Mouse (Mus musculus) kidney, postnatal 10 days (tissue): ENCODE data around the gene Lhfpl3.

Experiments used
- DNase-seq: peaks from one replicate; pipeline ENCODE4 v3.0.0; 2021; ENCODE audit warnings: mixed read lengths

Lhfpl3 gene

DNA sequence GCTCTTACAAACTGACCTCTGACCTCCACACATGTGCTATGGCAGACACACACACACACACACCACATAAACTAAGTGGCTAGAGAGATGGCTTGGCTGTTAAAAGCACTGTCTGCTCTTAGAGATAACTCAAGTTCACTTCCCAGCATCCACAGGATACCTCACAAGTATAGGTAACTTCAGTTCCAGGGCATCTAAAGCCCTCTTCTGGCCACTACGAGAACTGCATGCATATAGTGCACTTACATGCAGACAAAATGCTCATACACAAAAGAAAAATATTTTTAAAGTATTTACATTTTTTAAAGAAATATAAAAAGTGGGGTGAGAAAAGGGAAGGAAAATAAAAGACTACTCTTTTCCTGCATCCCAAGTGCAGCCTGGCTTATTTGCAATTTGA lies 408.6 kb downstream of the Lhfpl3 start:
- DNase-seq = peak; percentile 7

DNA sequence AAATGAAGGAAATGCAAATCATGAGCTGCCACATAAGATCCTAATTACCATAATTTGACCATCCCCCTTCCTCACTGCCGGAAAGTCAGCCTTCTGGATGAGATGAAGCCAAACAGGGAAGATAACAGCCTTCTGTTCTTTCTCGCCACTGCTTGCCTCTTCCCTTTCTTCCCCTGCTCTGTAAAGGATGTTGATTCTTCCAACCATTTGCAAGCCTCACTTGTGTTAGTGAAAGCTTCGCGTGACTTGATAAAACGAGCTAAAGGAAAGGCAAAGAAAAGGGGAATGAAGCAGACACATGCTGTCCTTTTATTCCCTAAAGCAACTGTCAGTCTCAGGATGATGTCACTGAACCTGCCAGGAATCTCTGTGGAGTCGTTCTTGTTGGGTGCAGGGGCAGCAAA lies 420.1 kb downstream of the Lhfpl3 start:
- DNase-seq = no peak

DNA sequence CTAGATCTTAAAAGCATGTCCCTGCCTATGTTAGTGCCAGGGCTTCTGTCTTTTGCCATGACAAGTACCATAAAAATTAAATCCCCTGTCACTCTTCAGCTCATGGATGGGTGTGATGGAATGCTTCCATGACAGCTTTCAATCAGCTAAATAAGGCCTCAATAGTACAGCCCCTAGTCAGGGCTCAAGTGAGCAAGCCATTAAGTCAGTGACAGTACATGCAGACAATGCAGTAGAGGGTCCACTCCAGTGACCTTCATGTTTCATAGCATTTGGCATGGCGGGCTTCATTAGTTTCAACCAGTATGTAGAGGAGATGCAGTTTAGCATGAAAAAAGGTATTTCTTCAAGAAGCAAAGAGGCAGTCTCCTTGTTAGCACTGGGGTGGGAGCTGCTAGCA lies 420.8 kb downstream of the Lhfpl3 start:
- DNase-seq = no peak

DNA sequence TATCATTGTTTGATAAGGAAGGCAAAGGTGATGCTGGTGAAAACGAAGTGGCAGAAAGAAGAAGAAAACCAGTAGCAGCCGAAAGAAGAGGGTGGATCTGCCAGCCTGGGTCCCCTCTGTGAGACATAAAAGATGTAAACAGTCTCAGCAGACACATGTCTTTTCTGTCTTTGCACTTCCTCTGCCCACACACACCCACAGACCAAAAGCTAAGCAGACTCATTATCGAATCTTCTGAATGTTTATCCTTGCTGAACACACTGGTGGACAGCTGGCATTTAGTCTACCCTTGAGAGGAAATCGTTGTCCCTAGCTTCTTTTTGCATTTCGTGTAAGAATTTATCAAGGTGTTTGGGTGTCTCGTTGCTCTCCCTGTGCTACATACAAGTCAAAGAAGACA lies 443.8 kb downstream of the Lhfpl3 start:
- no peak for DNase-seq

DNA sequence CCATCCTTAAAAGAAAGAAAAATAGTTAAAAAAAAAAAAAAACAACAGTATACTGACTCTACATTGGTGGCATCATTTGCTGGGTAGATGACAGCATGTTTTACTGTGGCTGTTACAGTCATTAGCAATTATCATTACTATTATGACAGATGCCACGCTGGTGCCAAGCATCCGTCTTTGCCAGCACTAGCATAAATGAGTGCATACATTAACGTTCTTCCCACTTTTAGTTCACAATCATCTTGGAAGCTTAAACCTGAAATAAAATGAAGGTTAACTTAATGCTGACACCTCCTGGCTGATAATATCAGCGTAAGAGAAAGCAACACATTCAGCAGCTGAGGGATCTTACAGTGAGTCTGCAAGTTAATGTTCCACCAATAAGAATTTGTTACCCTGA lies 451.0 kb downstream of the Lhfpl3 start:
- DNase-seq = no peak

DNA sequence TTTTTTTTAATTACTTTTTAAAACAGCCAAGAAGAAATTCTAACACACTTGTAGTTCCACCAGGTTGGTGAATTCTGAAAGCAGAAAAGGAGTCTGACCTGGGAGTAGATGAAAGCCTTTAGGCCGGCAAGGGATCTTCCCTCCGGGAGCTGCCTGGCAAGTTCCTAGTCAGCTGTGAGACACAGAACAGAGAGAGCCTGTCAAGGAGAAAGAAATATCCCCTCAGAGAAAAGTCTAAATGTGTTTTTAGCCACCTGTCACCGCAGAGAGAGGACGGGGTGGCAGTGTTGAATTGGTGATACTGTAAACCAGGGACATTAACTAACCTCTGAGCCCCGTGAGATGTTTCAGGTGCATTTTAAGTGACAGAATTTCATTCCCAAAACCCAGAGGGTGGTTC lies 467.2 kb downstream of the Lhfpl3 start:
- DNase-seq = no peak

DNA sequence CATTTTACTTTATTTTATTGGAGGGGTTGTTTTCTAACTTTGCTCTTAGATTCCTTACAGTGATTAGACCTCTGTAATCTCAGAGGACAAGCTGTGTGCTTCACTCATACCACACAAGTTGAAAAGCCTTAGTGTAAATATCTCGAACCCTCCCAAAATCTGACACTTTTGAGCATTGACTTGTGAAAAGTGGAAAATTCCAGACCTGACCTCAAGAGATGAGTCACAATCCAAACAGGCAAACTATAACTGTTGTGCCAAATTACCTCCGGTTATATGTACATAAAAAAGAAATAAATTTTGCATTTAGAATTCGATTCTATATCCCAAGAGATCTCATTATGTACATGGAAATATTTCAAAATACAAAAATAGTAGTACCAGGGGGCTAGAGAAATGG lies 468.8 kb downstream of the Lhfpl3 start:
- no peak for DNase-seq

DNA sequence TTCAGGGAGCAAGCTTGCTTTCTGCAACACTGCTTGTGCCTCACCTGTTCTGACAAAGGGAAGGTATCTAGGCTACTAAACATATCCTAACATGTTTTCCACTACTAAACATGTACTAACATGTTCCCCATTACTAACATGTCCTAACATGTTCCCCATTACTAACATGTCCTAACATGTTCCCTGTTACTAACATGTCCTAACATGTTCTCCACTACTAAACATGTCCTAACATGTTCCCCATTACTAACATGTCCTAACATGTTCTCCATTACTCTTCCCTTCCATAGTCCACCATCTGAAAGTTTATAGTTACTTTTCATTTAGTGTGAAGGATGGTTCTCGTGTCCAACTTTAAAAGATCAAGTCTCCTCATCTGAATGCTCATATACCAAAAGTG lies 473.8 kb downstream of the Lhfpl3 start:
- no peak for DNase-seq

DNA sequence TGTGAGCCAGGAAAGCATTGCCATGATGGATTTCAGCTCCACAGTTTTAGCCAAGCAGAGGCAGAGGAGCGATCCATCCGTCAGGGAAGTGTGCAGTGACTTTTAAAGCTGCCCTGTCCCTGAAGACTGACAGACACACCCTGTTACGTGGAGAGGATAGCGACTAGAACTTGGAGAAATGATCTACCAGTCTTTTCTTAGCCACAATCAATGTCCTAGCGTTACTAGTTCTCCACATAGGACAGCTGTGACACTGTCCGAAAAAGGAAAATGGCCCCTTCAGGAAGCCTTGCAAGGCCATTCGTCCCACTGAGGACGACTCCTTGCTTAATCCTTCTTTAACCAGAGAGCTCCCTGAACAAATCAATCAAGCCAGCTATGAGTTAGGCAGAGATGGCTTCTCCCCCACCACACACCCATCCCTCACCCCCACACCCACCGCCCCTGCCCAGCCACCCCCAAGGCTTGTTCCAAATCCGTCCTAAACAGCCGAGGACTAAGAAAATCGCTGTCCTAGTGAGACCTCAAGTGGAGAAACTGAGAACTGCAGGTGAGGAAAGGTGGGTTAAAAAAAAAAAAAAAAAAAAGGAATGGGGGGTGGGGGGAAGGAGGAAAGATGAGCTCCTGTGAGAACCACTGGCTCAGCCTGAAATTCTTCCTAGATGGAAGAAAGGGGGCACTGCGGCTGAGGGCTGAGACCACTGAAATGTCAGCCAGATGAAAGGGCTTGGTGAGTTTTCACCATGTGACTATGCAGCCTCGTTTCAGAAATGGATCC lies 479.1 kb downstream of the Lhfpl3 start:
- peak; percentile 72 for DNase-seq

DNA sequence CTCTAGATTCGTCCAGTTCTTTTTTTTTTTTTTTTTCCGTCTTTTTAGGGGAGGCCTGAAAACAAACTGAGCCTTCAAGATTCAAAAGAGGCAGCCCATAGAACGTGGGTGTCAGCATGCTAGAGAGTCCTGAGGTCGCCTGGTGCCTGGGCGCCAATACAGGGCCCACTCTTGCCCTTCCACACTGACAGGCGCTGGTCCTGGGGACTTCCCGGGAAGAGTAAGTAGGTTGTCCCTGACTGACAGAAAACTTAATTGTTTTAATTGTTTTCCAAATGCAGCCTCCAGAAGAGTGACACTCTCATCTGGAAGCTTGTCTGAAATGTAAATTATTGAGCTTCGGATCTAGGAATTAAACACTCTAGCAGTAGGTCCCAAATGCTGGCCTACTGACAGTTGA lies 479.8 kb downstream of the Lhfpl3 start:
- DNase-seq = no peak

DNA sequence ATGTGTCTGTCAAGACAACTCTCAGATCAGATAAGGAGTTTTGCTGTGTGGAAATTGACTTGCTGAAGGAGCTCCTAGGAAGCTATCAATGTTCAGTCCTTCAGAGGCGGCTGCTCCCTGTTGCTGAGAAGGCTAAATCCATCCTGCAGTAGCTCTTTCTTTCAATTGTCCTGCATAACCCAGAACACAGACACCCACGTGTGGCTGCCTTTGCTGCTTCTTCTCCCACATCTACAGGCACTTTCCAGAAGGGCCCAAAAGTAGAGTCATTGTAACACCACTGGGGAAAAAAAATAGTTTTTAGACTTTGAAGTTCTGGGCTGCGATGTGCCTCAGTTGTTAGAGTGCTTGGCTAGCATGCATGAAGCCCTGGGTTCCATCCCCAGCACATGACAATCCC lies 480.9 kb downstream of the Lhfpl3 start:
- no peak for DNase-seq

DNA sequence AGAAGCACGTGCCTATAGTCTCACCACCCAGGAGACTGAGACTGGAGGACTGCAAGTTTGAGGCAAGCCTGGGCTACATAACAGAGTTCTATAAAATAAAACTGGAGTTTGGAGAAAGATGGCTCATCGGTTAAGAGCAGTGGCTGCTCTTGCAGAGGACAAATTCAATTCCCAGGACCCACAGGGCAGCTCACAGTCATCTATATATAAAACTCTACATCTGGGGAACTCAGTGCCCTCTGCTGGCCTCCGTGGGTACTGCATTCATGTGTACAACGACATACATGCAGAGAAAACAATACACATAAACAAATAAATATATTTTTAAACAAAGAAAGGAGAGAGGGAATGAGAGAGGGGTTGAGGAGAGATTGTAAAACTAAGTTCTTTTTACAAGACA lies 501.1 kb downstream of the Lhfpl3 start:
- DNase-seq = peak; percentile 64

DNA sequence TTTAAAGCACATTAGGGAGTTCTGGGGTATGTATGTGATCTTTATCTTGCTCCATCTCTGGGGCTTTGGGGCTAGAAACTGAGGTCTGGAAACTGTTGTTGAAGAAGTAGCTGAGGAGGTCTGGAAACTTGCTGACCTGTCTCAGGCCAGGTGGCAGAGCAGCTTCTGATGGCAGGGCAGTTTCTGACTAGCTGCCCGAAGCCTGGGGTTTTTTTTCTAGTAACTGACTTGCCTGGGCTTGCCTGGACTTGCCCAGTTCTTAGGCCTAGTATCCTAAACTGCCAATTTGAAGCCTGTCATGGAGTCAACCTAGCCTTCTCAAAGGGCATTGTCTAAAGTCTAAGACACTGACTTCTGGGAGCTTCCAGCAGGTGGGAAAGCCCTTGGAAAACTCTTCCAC lies 501.9 kb downstream of the Lhfpl3 start:
- no peak for DNase-seq

DNA sequence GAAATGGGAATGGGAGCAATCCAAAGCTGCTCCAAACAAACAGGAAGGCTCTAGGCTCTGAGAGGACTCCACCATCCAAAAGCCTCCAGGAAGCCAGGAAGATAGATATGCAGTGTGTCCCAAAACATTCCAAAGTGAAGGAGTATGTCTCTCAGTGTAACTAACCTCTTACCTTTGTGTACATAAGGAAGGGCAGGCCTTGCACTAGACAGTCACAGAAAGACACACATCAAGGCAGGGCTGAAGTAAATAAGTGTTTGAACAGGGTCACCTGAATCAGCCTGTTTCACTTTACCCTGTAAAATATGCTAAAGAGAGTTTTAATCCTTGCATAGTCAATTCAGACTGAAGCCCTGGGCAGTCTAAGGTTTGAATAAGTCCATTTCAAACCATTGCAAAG lies 502.4 kb downstream of the Lhfpl3 start:
- DNase-seq = no peak

DNA sequence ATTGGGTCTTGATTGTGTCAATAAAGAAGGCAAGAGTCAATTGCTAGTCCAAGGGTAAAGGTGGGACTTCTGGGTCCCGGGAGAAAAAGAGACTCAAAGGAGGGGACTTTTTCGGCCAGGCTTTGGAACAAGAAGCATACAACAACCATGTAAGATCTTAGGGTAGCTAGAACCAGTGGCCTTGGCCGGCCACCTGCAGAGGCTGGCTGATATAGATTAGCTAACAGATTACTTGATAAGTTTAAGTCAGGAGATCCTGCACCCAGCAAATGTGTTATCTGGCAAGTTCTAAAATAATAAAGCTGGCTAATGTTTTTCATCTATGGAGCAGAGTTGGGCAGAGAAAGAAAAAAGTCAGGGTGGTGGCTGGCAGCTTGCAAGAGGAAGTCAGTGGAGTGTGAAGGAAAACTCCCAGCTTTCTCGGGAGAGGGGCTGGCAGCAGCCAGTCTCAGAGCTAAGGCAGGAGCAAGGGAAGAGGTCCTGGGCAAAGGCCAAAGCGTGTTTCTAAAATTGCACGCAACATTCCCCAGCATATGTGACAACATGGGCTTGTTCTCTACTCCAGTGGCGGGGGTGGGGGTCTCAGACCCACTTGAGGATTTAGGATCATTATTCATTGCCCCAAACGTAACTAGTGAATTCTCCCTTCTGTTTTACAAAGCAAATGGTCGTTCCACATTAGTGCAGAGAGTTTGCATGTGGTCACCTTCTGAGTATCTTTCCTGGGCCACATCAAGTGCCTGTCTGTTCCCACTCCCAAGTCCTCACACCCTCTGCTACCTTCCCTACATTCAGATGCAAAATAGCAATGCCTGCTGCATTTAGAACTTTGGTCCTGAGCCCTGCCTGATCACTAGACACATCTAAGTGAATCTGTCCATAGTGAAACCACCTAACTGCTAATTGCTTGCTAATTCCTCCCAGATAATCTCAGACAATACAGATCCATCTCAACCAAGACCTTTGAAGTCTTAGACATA lies 504.3 kb downstream of the Lhfpl3 start:
- DNase-seq = peak; percentile 63

DNA sequence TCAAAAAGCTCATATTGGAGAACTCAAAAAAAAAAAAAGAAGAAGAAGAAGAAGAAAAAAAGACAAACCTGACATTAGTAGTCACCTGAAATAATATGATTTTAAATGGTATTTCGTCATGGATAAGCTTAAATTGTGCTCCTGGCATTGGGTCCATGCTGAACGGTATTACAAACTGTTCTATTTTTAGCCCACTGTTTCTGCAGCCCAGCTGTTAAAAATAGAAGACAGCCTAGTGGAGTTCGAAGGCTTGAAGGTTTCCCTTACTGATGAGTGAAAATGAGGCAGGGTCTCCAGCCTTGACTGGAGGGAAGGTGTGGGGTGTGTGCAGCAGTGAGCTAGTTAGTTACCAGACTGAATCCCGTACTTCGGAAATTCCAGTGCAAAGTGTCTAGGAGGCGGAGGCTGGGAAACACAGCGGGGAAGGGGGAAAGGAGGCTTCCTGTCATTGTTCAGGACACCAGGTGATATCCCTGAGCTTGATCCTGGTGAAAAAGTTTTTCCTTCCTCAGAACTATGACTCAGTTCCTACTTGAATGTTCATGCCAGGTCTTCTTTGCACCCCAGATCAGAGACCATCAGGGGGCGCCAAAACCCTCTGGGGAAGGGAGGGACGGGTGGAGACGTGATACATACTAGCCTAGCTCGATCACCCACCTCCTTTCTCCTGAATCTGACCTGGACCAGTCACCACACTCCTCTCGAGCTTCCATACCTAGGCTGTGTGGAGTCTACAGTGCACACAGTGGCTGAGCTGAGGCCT lies 505.8 kb downstream of the Lhfpl3 start:
- peak; percentile 90 for DNase-seq

DNA sequence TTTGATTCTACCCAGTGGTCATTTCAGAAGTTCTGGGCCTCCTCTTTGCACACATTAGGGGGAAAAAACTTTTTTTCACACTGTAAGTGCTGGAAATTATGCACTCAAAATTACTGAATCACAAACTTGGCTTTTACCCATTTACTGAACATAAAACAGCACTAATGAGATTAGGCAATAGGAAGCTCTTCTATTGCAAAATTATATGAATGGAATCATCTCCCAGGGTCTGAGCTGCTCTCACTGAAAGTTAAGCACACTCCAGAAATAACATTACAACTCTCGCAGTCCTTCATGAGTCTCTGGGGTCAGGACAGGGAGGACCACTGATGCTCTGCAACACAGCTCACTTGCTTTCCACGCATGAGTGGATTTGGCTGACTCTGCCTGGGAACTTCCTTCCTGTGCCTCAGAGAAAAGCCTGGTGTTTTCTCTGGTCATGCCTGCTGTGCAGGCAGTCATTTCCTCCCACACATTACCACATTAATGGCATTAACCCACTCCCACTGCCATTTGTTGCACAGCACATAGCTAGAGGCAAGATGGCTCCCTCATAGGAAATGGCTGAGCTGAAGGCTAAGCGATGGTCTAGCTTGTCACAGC lies 510.1 kb downstream of the Lhfpl3 start:
- DNase-seq = peak; percentile 35

DNA sequence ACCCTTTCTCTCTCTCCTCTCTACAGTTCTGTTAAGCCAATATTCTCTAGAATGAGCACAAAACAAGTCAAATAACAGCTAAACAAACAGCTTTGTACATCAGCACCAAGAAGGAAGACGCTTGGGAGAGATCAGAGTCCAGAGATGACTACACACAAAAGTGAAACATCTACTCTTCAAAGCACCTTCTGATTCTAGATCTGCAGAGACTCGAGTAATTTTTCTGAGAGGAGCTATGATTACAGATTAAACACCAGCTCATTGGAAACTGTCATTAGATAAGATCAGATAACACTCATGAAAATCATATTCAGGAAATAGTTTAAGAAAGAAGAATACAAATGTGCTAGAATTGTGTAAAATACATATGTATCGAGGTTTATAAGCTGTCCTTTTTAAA lies 527.5 kb downstream of the Lhfpl3 start:
- no peak for DNase-seq

DNA sequence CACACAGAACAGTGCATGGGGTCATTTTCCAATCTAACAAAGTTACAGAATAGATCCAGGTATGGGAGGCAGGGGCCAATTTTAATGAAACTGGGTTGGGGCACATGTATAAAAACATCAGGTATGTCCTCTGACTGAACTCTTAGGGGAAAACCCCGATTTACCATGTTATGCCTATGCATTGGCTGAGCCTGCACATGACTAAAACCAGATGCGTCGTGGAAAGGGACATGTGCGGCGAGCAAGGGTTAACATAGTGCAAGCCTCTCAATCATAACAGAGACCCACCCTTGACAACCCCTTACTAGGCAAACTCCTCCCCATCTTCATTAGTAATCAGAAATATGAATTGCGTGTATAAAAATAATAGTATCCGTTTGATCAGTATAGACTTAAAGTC lies 533.5 kb downstream of the Lhfpl3 start:
- DNase-seq = no peak

DNA sequence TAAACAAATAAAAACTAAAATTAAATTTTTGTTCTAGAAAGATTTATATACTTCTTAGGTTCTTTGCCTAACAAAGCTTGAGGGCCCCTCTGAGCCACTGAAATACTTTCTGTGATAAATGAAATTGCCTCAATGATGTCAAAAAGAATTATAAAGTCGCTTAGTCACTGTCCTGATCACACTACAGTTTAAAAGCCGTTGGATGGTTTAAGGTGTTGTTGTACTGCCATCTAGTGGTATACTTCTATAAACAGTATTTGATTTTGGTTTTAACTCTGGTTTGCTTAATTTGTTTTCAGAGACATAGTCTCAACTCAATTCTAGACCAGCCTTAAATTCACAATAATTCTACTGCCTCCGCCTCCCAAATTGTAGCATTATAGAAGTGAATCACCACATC lies 539.0 kb downstream of the Lhfpl3 start:
- DNase-seq = no peak

DNA sequence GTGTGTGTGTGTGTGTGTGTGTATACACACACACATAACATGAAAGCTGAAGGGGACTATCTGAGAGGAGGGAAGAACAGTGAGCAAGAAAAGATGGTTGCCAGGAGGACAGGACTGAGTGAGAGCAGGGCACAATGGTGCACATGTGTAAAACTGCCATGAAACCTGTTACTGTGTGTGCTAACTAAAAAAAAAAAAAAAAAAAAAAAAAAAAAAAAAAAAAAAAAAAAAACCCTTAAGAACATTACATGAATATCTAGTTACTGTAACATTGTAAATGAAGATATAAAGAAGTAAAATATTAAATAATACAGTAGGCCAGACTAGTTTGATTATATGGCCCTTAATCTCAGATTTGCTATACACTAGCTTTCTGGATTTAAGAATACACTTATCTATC lies 543.3 kb downstream of the Lhfpl3 start:
- no peak for DNase-seq
